Mouse (Mus musculus): ENCODE measurements around the gene Acox2.

- no peak for TF ChIP-seq CTCF (IDR thresholded peaks at IDR 0.05; ENCODE audit: insufficient read depth, low read depth, low read length)
- TF ChIP-seq POLR2A (IDR thresholded peaks at IDR 0.05; ENCODE audit: insufficient read depth, low read depth, low read length): no peak
Observed at GRCm38 (mm10) chr14:8191331-8191965, 67.7 kb downstream of the Acox2 start.

Measured in olfactory bulb, adult 2 months (tissue).